Mouse (Mus musculus): Measurements from ENCODE around the gene Qrfp. TPM values are rescaled to one million over a fixed set of nuclear protein-coding genes. Genes with fewer than 3 reads are reported as not detected.

Qrfp gene
- polyA plus RNA-seq, 1 experiment from 2014 or later, result 0.25 TPM

DNA sequence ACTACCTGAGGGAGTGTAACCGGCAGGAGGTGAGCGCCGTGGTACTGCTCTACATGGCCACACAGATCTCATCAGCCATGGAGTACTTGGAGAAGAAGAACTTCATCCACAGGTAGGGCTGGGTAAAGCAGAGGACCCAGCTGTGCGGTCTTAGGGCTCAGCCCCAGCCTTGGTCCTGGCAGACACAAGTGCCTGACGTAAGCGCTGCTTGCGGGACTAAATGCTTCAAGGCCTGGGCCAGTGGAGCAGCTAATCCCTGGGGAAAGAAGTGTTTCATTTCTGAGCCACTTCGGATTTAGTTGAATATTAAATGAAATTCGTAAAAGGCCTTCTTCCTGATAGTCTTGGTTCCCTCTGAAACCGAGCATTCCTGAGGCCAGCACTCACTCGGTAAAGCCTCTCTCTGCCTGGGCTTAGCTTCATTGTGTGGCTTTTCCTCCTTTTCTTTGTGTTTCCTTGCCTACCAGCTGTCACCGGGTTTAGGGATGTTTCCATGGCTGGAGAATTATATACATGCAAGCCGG lies 19.6 kb downstream of the Qrfp start:
- Histone ChIP-seq H3K4me3 (ENCODE audit: low read depth, low read length) (no peak overlapping the region), H3K27ac (ENCODE audit: low read length) (no peak overlapping the region), H3K9ac (replicated peaks; ENCODE audit: low read depth, low read length) (no peak overlapping the region), H3K9me3 (ENCODE audit: control insufficient read depth, low read depth, low read length) (no peaks in the 10 kb centered on the region), H3K4me1 (ENCODE audit: control insufficient read depth, insufficient read depth, low read length) (no peaks in the 10 kb centered on the region), H3K4me2 (replicated peaks; ENCODE audit: low read depth, low read length) (no peak overlapping the region), H3K36me3 (ENCODE audit: control insufficient read depth, insufficient read depth, low read length) (peaks cover 88% of the 10 kb centered on the region), H3K27me3 (ENCODE audit: control insufficient read depth, insufficient read depth, low read length) (no peaks in the 10 kb centered on the region)
- 90% methylated on average over 13 of the region's 13 CpGs for WGBS
- no peak for ATAC-seq (ENCODE audit: insufficient number of reproducible peaks, insufficient read depth, low FRiP score, low read depth)

DNA sequence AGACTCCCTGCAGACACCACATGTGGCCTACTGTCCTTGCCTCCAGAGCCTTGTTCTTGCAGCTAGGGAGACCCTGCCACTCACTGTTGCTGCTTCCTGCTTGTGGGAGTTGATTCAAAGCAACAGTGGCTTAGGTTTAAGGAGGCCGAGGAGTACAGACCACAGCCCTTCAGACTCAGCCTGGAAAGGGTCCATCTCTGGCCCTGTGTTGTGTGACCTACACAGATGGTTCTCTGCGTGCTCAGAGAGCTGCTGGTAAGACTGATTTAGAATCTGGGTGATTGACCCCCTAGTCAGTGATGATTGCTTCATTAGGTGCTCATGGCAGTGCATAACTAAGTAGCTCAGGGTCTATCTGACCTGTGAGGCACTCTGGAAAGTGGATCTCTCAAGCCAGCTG lies 21.2 kb downstream of the Qrfp start:
- WGBS, result 87% methylated on average over 2 of the region's 2 CpGs
- H3K27me3 ChIP-seq (ENCODE audit: control insufficient read depth, insufficient read depth, low read length), result no peaks in the 10 kb centered on the region
- peaks cover 89% of the 10 kb centered on the region for H3K36me3 ChIP-seq (ENCODE audit: control insufficient read depth, insufficient read depth, low read length)

DNA sequence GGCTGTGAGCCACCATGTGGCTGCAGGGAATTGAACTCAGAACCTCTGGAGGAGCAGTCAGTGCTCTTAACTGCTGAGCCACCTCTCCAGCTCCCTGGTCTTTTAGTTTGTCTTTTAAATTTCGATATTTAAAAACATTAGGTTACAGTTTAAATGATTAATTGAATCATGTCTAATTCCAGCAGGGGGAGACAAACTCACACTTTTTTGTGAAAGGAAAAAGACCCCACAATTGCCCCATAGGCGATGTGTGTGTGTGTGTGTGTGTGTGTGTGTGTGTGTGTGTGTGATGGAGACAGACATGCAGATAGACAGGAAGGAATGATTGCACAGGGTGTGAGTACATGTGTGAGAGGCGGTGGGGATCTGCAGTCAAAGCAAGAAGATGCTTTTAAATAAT lies 22.2 kb downstream of the Qrfp start:
- Histone ChIP-seq H3K27ac (ENCODE audit: low read length) (no peak overlapping the region), H3K36me3 (ENCODE audit: control insufficient read depth, insufficient read depth, low read length) (peaks cover 91% of the 10 kb centered on the region), H3K9ac (replicated peaks; ENCODE audit: low read depth, low read length) (no peak overlapping the region), H3K27me3 (ENCODE audit: control insufficient read depth, insufficient read depth, low read length) (no peaks in the 10 kb centered on the region), H3K4me2 (replicated peaks; ENCODE audit: low read depth, low read length) (no peak overlapping the region), H3K4me3 (ENCODE audit: low read depth, low read length) (no peak overlapping the region), H3K9me3 (ENCODE audit: control insufficient read depth, low read depth, low read length) (no peaks in the 10 kb centered on the region), H3K4me1 (ENCODE audit: control insufficient read depth, insufficient read depth, low read length) (no peaks in the 10 kb centered on the region)
- no peak for ATAC-seq (ENCODE audit: insufficient number of reproducible peaks, insufficient read depth, low FRiP score, low read depth)
- 75% methylated on average over 3 of the region's 3 CpGs for WGBS

More for the DNA sequence above, 21.2 kb downstream of the Qrfp start:
- Histone ChIP-seq H3K27ac (ENCODE audit: low read length) (no peak overlapping the region), H3K4me3 (ENCODE audit: low read depth, low read length) (no peak overlapping the region), H3K4me1 (ENCODE audit: control insufficient read depth, insufficient read depth, low read length) (no peaks in the 10 kb centered on the region), H3K9me3 (ENCODE audit: control insufficient read depth, low read depth, low read length) (no peaks in the 10 kb centered on the region), H3K9ac (replicated peaks; ENCODE audit: low read depth, low read length) (no peak overlapping the region), H3K4me2 (replicated peaks; ENCODE audit: low read depth, low read length) (no peak overlapping the region)
- ATAC-seq (ENCODE audit: insufficient number of reproducible peaks, insufficient read depth, low FRiP score, low read depth), result no peak

DNA sequence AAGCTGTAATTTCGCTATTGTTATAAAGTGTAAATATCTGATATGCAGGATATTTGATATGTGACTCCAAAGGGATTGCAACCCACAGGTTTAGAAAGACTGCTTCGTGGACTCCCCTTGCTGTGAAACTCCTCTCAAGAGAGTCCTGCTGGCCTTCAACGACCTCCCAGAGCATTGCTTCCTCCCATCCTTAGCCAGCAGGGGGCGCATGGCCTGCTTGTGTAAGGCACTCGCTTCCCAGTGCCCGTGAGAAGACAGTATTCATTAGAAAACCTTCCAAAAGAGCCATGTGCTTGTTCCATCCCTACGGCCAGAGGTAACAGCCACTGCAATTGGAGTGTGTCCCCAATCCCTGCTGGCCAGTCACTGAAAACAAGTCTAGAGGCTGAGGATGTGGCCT lies 23.4 kb downstream of the Qrfp start:
- Histone ChIP-seq H3K9ac (replicated peaks; ENCODE audit: low read depth, low read length) (no peak overlapping the region), H3K9me3 (ENCODE audit: control insufficient read depth, low read depth, low read length) (no peaks in the 10 kb centered on the region), H3K27me3 (ENCODE audit: control insufficient read depth, insufficient read depth, low read length) (no peaks in the 10 kb centered on the region), H3K27ac (ENCODE audit: low read length) (no peak overlapping the region), H3K4me2 (replicated peaks; ENCODE audit: low read depth, low read length) (no peak overlapping the region), H3K4me1 (ENCODE audit: control insufficient read depth, insufficient read depth, low read length) (no peaks in the 10 kb centered on the region), H3K36me3 (ENCODE audit: control insufficient read depth, insufficient read depth, low read length) (peaks cover 87% of the 10 kb centered on the region), H3K4me3 (ENCODE audit: low read depth, low read length) (no peak overlapping the region)
- WGBS, result 20% methylated on average over 7 of the region's 7 CpGs
- no peak for ATAC-seq (ENCODE audit: insufficient number of reproducible peaks, insufficient read depth, low FRiP score, low read depth)

DNA sequence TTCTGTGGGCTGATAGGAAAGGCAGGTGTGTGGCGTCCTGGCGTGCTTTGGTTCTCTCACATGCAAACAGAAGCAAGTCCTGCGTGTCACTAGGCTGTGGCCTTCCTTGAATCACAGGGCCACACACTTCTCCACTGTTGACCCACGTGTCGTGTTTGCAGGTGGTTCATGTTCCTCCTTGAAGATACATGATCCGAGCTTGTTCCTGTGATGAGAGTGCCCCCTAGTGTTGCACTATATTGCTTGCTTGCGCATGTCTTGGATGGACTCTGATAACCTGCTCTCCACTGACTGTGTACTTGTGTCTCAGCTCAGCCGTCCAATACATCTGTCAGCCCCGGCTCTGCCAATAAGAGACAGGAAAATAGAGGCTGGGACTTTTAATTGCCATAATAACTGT lies 25.3 kb downstream of the Qrfp start:
- Histone ChIP-seq H3K27me3 (ENCODE audit: control insufficient read depth, insufficient read depth, low read length) (no peaks in the 10 kb centered on the region), H3K36me3 (ENCODE audit: control insufficient read depth, insufficient read depth, low read length) (peaks cover 87% of the 10 kb centered on the region), H3K4me3 (ENCODE audit: low read depth, low read length) (no peak overlapping the region), H3K4me1 (ENCODE audit: control insufficient read depth, insufficient read depth, low read length) (no peaks in the 10 kb centered on the region), H3K9me3 (ENCODE audit: control insufficient read depth, low read depth, low read length) (no peaks in the 10 kb centered on the region), H3K9ac (replicated peaks; ENCODE audit: low read depth, low read length) (no peak overlapping the region), H3K4me2 (replicated peaks; ENCODE audit: low read depth, low read length) (no peak overlapping the region), H3K27ac (ENCODE audit: low read length) (no peak overlapping the region)
- 32% methylated on average over 9 of the region's 9 CpGs for WGBS
- peak; percentile 43; the same call in 1 of the 2 replicates for ATAC-seq (ENCODE audit: insufficient number of reproducible peaks, insufficient read depth, low FRiP score, low read depth)

DNA sequence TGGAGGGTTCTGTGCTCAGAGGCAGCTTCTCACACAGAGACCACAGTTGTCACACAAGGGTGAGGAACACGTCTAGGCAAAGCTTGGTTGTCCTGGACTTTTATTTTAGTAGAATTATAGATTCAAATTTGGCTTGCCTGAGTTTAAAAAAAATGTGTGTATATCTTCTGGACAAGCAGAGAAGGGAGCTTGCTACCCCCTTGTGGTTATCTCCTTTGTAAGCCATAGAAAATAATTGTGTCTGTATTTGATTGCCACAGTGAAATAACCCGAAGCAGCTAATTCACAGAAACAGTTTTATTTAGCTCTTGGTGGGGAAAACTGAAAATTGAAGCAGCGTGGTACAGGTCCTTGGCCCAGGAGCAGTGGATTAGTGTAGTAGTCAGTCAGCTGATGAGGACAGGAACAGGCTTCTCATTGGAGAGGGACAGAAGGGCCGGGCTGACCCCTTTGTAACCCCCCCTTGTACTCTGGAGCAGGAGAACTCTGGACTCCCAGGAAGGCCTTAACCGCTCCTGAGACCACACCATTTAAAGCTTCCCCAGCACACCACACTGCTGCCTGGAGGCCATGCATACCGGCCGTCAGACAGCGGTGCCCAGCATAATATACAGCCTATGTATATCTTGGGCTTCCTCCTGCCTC lies 27.3 kb downstream of the Qrfp start:
- peaks cover 88% of the 10 kb centered on the region for H3K36me3 ChIP-seq (ENCODE audit: control insufficient read depth, insufficient read depth, low read length)
- ATAC-seq (ENCODE audit: insufficient number of reproducible peaks, insufficient read depth, low FRiP score, low read depth), result no peak
- no peak overlapping the region for H3K9ac ChIP-seq (replicated peaks; ENCODE audit: low read depth, low read length)
- 66% methylated on average over 8 of the region's 8 CpGs for WGBS
- H3K27ac ChIP-seq (ENCODE audit: low read length), result no peak overlapping the region; the same call in 1 of the 2 replicates
- H3K4me3 ChIP-seq (ENCODE audit: low read depth, low read length), result no peak overlapping the region
- H3K4me1 ChIP-seq (ENCODE audit: control insufficient read depth, insufficient read depth, low read length), result no peaks in the 10 kb centered on the region
- no peaks in the 10 kb centered on the region for H3K9me3 ChIP-seq (ENCODE audit: control insufficient read depth, low read depth, low read length)
- H3K27me3 ChIP-seq (ENCODE audit: control insufficient read depth, insufficient read depth, low read length), result no peaks in the 10 kb centered on the region
- no peak overlapping the region for H3K4me2 ChIP-seq (replicated peaks; ENCODE audit: low read depth, low read length)

GRCm38 (mm10) chr2:31779258-31779657 lies 31.1 kb downstream of the Qrfp start:
- no peak overlapping the region for H3K9ac ChIP-seq (replicated peaks; ENCODE audit: low read depth, low read length)
- no peaks in the 10 kb centered on the region for H3K4me1 ChIP-seq (ENCODE audit: control insufficient read depth, insufficient read depth, low read length)
- no peak for ATAC-seq (ENCODE audit: insufficient number of reproducible peaks, insufficient read depth, low FRiP score, low read depth)
- WGBS, result 88% methylated on average over 2 of the region's 2 CpGs
- H3K9me3 ChIP-seq (ENCODE audit: control insufficient read depth, low read depth, low read length), result no peaks in the 10 kb centered on the region
- no peak overlapping the region for H3K4me2 ChIP-seq (replicated peaks; ENCODE audit: low read depth, low read length)
- H3K36me3 ChIP-seq (ENCODE audit: control insufficient read depth, insufficient read depth, low read length), result peaks cover 61% of the 10 kb centered on the region
- no peak overlapping the region for H3K27ac ChIP-seq (ENCODE audit: low read length)
- H3K4me3 ChIP-seq (ENCODE audit: low read depth, low read length), result no peak overlapping the region
- no peaks in the 10 kb centered on the region for H3K27me3 ChIP-seq (ENCODE audit: control insufficient read depth, insufficient read depth, low read length)

- no peak overlapping the region for H3K27ac ChIP-seq (ENCODE audit: low read length)
- WGBS, result 96% methylated on average over 3 of the region's 3 CpGs
- H3K4me1 ChIP-seq (ENCODE audit: control insufficient read depth, insufficient read depth, low read length), result peaks cover 13% of the 10 kb centered on the region
- no peak overlapping the region for H3K4me2 ChIP-seq (replicated peaks; ENCODE audit: low read depth, low read length)
- ATAC-seq (ENCODE audit: insufficient number of reproducible peaks, insufficient read depth, low FRiP score, low read depth), result no peak
- no peaks in the 10 kb centered on the region for H3K27me3 ChIP-seq (ENCODE audit: control insufficient read depth, insufficient read depth, low read length)
- no peak overlapping the region for H3K4me3 ChIP-seq (ENCODE audit: low read depth, low read length)
- H3K36me3 ChIP-seq (ENCODE audit: control insufficient read depth, insufficient read depth, low read length), result peaks cover 38% of the 10 kb centered on the region
- H3K9me3 ChIP-seq (ENCODE audit: control insufficient read depth, low read depth, low read length), result no peaks in the 10 kb centered on the region
- H3K9ac ChIP-seq (replicated peaks; ENCODE audit: low read depth, low read length), result no peak overlapping the region
Measured at GRCm38 (mm10) chr2:31776479-31776878, 33.9 kb downstream of the Qrfp start.

Measured in stomach, embryonic 14.5 days (tissue).